Mouse (Mus musculus) lung, adult 2 months (tissue): Measurements from ENCODE around the gene Ttc7.
"Not testable (repeated sequence)": the region's sequence is repeated elsewhere in the genome, so short reads cannot be mapped to it uniquely, and the experiment has no call there.

Experiments used
- CTCF ChIP-seq: fragments of 200-500 bp; IDR thresholded peaks from 2 replicates; pipeline ENCODE4 v1.5.1; 2011; ENCODE audit warnings: mild to moderate bottlenecking, low read length, control low read depth; ENCODE audit not compliant: insufficient read depth
- POLR2A ChIP-seq: fragments of 200-500 bp; IDR thresholded peaks from 2 replicates; pipeline ENCODE4 v1.6.1; 2011; ENCODE audit warnings: low read depth, mild to moderate bottlenecking, control low read depth, low read length, borderline replicate concordance; ENCODE audit errors: extremely low read depth

- TF ChIP-seq CTCF, POLR2A: not testable (repeated sequence)
Observed at GRCm38 (mm10) chr17:87296701-87297100, 14.0 kb downstream of the Ttc7 start.
